Mouse (Mus musculus) G1E (cell line): ENCODE data around the gene Tnnc1. TPM values are rescaled to one million over a fixed set of nuclear protein-coding genes. Genes with fewer than 3 reads are reported as not detected.

Experiments
- ATAC-seq: 2 replicates; pipeline ENCODE4 v1.8.0; 2016; ENCODE audit warnings: mild to moderate bottlenecking; ENCODE audit not compliant: insufficient number of reproducible peaks, poor library complexity, low FRiP score, severe bottlenecking; ENCODE audit errors: extremely low read depth
- DNase-seq: peaks from one replicate; pipeline ENCODE4 v3.0.0; 2012; ENCODE audit warnings: low spot score
- H3K27me3 ChIP-seq: 2 replicates; pipeline ENCODE4 v1.6.1; 2012; ENCODE audit warnings: mild to moderate bottlenecking, low read length, inconsistent platforms; ENCODE audit not compliant: insufficient read depth
- H3K36me3 ChIP-seq: replicated peaks from 2 replicates; pipeline ENCODE3; 2012; ENCODE audit warnings: mild to moderate bottlenecking, inconsistent platforms
- H3K4me1 ChIP-seq: 2 replicates; pipeline ENCODE4 v1.6.1; 2012; ENCODE audit warnings: low read depth, low read length, inconsistent platforms, mixed read lengths; ENCODE audit not compliant: insufficient read depth
- H3K4me3 ChIP-seq: 2 replicates; pipeline ENCODE4 v1.5.1; 2012; ENCODE audit warnings: low read depth, mild to moderate bottlenecking, inconsistent platforms, low read length, moderate library complexity, mixed read lengths
- H3K9me3 ChIP-seq: replicated peaks from 2 replicates; pipeline ENCODE4 v1.6.1; 2012; ENCODE audit warnings: inconsistent platforms
- CTCF ChIP-seq: IDR thresholded peaks from 2 replicates; pipeline ENCODE4 v1.5.1; 2012; ENCODE audit warnings: low read depth, low read length, inconsistent platforms, mixed read lengths
- GATA1 ChIP-seq: IDR thresholded peaks from 2 replicates; pipeline ENCODE4 v1.6.1; 2012; ENCODE audit warnings: borderline replicate concordance, low read length, inconsistent platforms, mixed read lengths
- GATA2 ChIP-seq: IDR thresholded peaks from 2 replicates; pipeline ENCODE4 v1.6.1; 2012; ENCODE audit warnings: low read depth, low read length, inconsistent platforms, borderline replicate concordance
- POLR2AphosphoS5 ChIP-seq: IDR thresholded peaks from 2 replicates; pipeline ENCODE4 v1.6.1; 2012; ENCODE audit warnings: low read depth, low read length, inconsistent platforms; ENCODE audit not compliant: insufficient replicate concordance
- TAL1 ChIP-seq: conservative IDR thresholded peaks from 2 replicates; pipeline ENCODE4 v1.6.1; 2012; ENCODE audit warnings: low read depth, low read length, inconsistent platforms, mixed read lengths
- polyA plus RNA-seq: library from polyadenylated mRNA; stranded (reverse); fragments of >175 nt; gene quantifications from 2 replicates; pipeline ENCODE4 v1.2.3, GENCODE M21; 2012
- total RNA-seq, 2 experiments: library from RNA; stranded (forward) in 1 of 2; stranded (reverse) in 1 of 2; fragments of 200-1000 nt in 1 of 2; fragments of >200 nt in 1 of 2; fragmentation: Nextera tagmentation in 1 of 2; gene quantifications; 2 replicates each; pipeline ENCODE4 v1.2.3; 2014 to 2017

The Tnnc1 gene
- total and polyA plus RNA-seq, 3 experiments: 0.08 to 3.3 (median 1.1) TPM

- ATAC-seq (no peak), DNase-seq (no peak)
- peaks cover 98% of the 10 kb centered on the region for H3K36me3 ChIP-seq
- H3K4me3 ChIP-seq: no peak overlapping the region
- no peaks in the 10 kb centered on the region for H3K9me3 ChIP-seq
- TF ChIP-seq GATA2: no peak
- TF ChIP-seq TAL1: no peak
- no peak for TF ChIP-seq POLR2AphosphoS5
- no peak for TF ChIP-seq GATA1
- TF ChIP-seq CTCF: no peak
- H3K4me1 ChIP-seq: peaks cover 13% of the 10 kb centered on the region
- no peaks in the 10 kb centered on the region for H3K27me3 ChIP-seq
Observed at GRCm38 (mm10) chr14:31181512-31181911, 26.6 kb upstream of the Tnnc1 start.

- TF ChIP-seq POLR2AphosphoS5 (no peak), CTCF (no peak), GATA2 (no peak), TAL1 (no peak), GATA1 (no peak)
- H3K4me3 ChIP-seq: no peak overlapping the region
- ATAC-seq (no peak), DNase-seq (no peak)
- no peaks in the 10 kb centered on the region for H3K27me3 ChIP-seq
- H3K9me3 ChIP-seq: no peaks in the 10 kb centered on the region
- H3K36me3 ChIP-seq: peaks cover 98% of the 10 kb centered on the region
- peaks cover 8% of the 10 kb centered on the region for H3K4me1 ChIP-seq
Observed at GRCm38 (mm10) chr14:31182786-31183290, 25.3 kb upstream of the Tnnc1 start.

- DNase-seq (no peak), ATAC-seq (no peak)
- Histone ChIP-seq H3K36me3 (peaks cover 100% of the 10 kb centered on the region), H3K4me1 (peaks cover 8% of the 10 kb centered on the region), H3K9me3 (no peaks in the 10 kb centered on the region), H3K4me3 (no peak overlapping the region), H3K27me3 (no peaks in the 10 kb centered on the region)
- TF ChIP-seq CTCF: no peak
- TF ChIP-seq POLR2AphosphoS5: no peak
- TF ChIP-seq GATA1: no peak
- TF ChIP-seq GATA2: no peak
- TF ChIP-seq TAL1: no peak
Observed at GRCm38 (mm10) chr14:31183541-31183940, 24.6 kb upstream of the Tnnc1 start.

GRCm38 (mm10) chr14:31184195-31184594 lies 23.9 kb upstream of the Tnnc1 start:
- DNase-seq (no peak), ATAC-seq (no peak)
- Histone ChIP-seq H3K36me3 (peaks cover 100% of the 10 kb centered on the region), H3K9me3 (no peaks in the 10 kb centered on the region), H3K4me3 (no peak overlapping the region), H3K4me1 (peaks cover 8% of the 10 kb centered on the region), H3K27me3 (no peaks in the 10 kb centered on the region)
- TF ChIP-seq CTCF (no peak), POLR2AphosphoS5 (no peak), GATA2 (no peak), TAL1 (no peak)

- TF ChIP-seq GATA1: no peak
- Histone ChIP-seq H3K9me3 (no peaks in the 10 kb centered on the region), H3K4me1 (peaks cover 8% of the 10 kb centered on the region), H3K27me3 (no peaks in the 10 kb centered on the region), H3K36me3 (peaks cover 100% of the 10 kb centered on the region), H3K4me3 (no peak overlapping the region)
- no peak for DNase-seq
- no peak for ATAC-seq
Observed at GRCm38 (mm10) chr14:31186656-31187055, 21.5 kb upstream of the Tnnc1 start.

GRCm38 (mm10) chr14:31188771-31189181 lies 19.3 kb upstream of the Tnnc1 start:
- no peak for DNase-seq
- ATAC-seq: no peak
- H3K27me3 ChIP-seq: no peaks in the 10 kb centered on the region
- H3K4me3 ChIP-seq: no peak overlapping the region
- H3K9me3 ChIP-seq: no peaks in the 10 kb centered on the region
- H3K36me3 ChIP-seq: peaks cover 100% of the 10 kb centered on the region
- TF ChIP-seq CTCF: no peak
- TF ChIP-seq GATA2: no peak
- TF ChIP-seq TAL1: no peak
- no peak for TF ChIP-seq GATA1
- TF ChIP-seq POLR2AphosphoS5: no peak
- peaks cover 8% of the 10 kb centered on the region for H3K4me1 ChIP-seq

GRCm38 (mm10) chr14:31189348-31189747 lies 18.8 kb upstream of the Tnnc1 start:
- Histone ChIP-seq H3K4me1 (peaks cover 6% of the 10 kb centered on the region), H3K27me3 (no peaks in the 10 kb centered on the region)

More at GRCm38 (mm10) chr14:31189348-31189747, 18.8 kb upstream of the Tnnc1 start:
- Histone ChIP-seq H3K4me3 (no peak overlapping the region), H3K9me3 (no peaks in the 10 kb centered on the region), H3K36me3 (peaks cover 98% of the 10 kb centered on the region)
- DNase-seq (no peak), ATAC-seq (no peak)
- TF ChIP-seq POLR2AphosphoS5 (no peak), CTCF (no peak), GATA1 (no peak), TAL1 (no peak)
